In genomic region chr14:45011260-45011659, GRCm38 (mm10) we compare ENCODE assay signal across 18 mouse cellular contexts. TPM values are rescaled to one million over a fixed set of nuclear protein-coding genes. Genes with fewer than 3 reads are reported as not detected.
"Had no signal": no experiment of that assay in that cellular context is flagged by ENCODE, and none has a peak within 500 bp of the region (broad histone marks: within the 10 kb centered on the region; RNA-seq: fewer than 3 reads in every experiment).

No protein-coding gene starts in this region.

- H3K36me3 ChIP-seq: limb, embryonic 13.5 days; liver, embryonic 15.5 days; lung, embryonic 15.5 days; midbrain, embryonic 15.5 days; neural tube, embryonic 13.5 days; stomach, embryonic 15.5 days had no signal

- H3K4me3 ChIP-seq: layer of hippocampus, adult 2 months; limb, embryonic 13.5 days; liver, embryonic 15.5 days; lung, embryonic 15.5 days; midbrain, embryonic 15.5 days; neural tube, embryonic 13.5 days; stomach, embryonic 15.5 days had no signal

- H3K27me3 ChIP-seq: limb, embryonic 13.5 days; liver, embryonic 15.5 days; lung, embryonic 15.5 days; midbrain, embryonic 15.5 days; neural tube, embryonic 13.5 days; stomach, embryonic 15.5 days had no signal

- H3K4me2 ChIP-seq: limb, embryonic 13.5 days; liver, embryonic 15.5 days; lung, embryonic 15.5 days; midbrain, embryonic 11.5 days; midbrain, embryonic 15.5 days; neural tube, embryonic 13.5 days; stomach, embryonic 15.5 days had no signal

- ATAC-seq: midbrain, embryonic 15.5 days had no signal

- H3K27ac ChIP-seq: layer of hippocampus, adult 2 months; limb, embryonic 13.5 days; liver, embryonic 15.5 days; lung, embryonic 15.5 days; macrophage; midbrain, embryonic 15.5 days; neural tube, embryonic 13.5 days; stomach, embryonic 15.5 days had no signal

- DNase-seq: kidney, adult 11 months; kidney, adult 9 months; kidney, postnatal 10 days; kidney, postnatal 4 days; lung, postnatal 14 days; retina, postnatal 1 day; right cerebral cortex, postnatal 14 days; thymus, adult 2 months; thymus, postnatal 25 days had no signal

- H3K9ac ChIP-seq: limb, embryonic 13.5 days; liver, embryonic 15.5 days; lung, embryonic 15.5 days; midbrain, embryonic 15.5 days; neural tube, embryonic 13.5 days; stomach, embryonic 15.5 days had no signal

- H3K4me1 ChIP-seq: limb, embryonic 13.5 days; liver, embryonic 15.5 days; lung, embryonic 15.5 days; midbrain, embryonic 15.5 days; neural tube, embryonic 13.5 days; stomach, embryonic 15.5 days had no signal

- H3K9me3 ChIP-seq: limb, embryonic 13.5 days; liver, embryonic 15.5 days; lung, embryonic 15.5 days; midbrain, embryonic 15.5 days; neural tube, embryonic 13.5 days; stomach, embryonic 15.5 days had no signal

RNA-seq across cellular contexts. Expression of gene Ptger2, which starts 23.3 kb away (rescaled TPM):
- polyA plus RNA-seq: midbrain, embryonic 11.5 days had no signal
